Comparison of ENCODE assay signal across 13 mouse cellular contexts in genomic region chr11:97594136-97594535, GRCm38 (mm10). TPM values are rescaled to one million over a fixed set of nuclear protein-coding genes. Genes with fewer than 3 reads are reported as not detected.
DNase-seq lines count a peak whose midpoint lies in the region; TF ChIP-seq lines count a peak whose summit lies in the region.
"Had no signal": no experiment of that assay in that cellular context is flagged by ENCODE, and none has a peak within 500 bp of the region (broad histone marks: within the 10 kb centered on the region; RNA-seq: fewer than 3 reads in every experiment).

No protein-coding gene starts in this region.

- H3K9ac ChIP-seq in ES-Bruce4 (ENCODE audit: low read depth, poor library complexity, severe bottlenecking) = peak overlapping the region; percentile 8
- H3K9ac ChIP-seq: embryonic facial prominence, embryonic 15.5 days; liver, embryonic 13.5 days; neural tube, embryonic 13.5 days had no signal

- TF ChIP-seq EP300 in ES-Bruce4 (IDR thresholded peaks at IDR 0.05; ENCODE audit: insufficient read depth, low read depth, low read length) = no peak

- H3K4me3 ChIP-seq in kidney, adult 2 months (ENCODE audit: insufficient read depth, low read depth, low read length) = no peak overlapping the region
- peak overlapping the region; percentile 52 for H3K4me3 ChIP-seq in ES-Bruce4 (ENCODE audit: low read depth, low read length)
- H3K4me3 ChIP-seq: embryonic facial prominence, embryonic 15.5 days; liver, embryonic 13.5 days; neural tube, embryonic 13.5 days had no signal

- TF ChIP-seq CTCF in kidney, adult 2 months (conservative IDR thresholded peaks at IDR 0.05; ENCODE audit: insufficient read depth, insufficient read length, low read depth, low read length) = no peak
- no peak for TF ChIP-seq CTCF in ES-Bruce4 (IDR thresholded peaks at IDR 0.05; ENCODE audit: low read depth, low read length)

- DNase-seq in kidney, adult 2 months = peak; percentile 55
- DNase-seq in kidney, postnatal 10 days = no peak
- DNase-seq in R1 (ENCODE audit: low read depth, low spot score) = peak; percentile 81
- DNase-seq in lung, postnatal 10 days = peak; percentile 75
- no peak for DNase-seq in ovary, postnatal 10 days (ENCODE audit: low spot score)
- no peak for DNase-seq in urinary bladder, postnatal 10 days (ENCODE audit: low spot score)
- DNase-seq: cerebellum, adult 18-20 months; kidney, postnatal 4 days; liver, embryonic 13.5 days; thymus, adult 2 months had no signal

- 58% methylated on average over 6 of the region's 6 CpGs for WGBS in kidney, adult 2 months

- TF ChIP-seq POLR2A in kidney, adult 2 months (IDR thresholded peaks at IDR 0.05; ENCODE audit: low read depth, low read length) = no peak
- TF ChIP-seq POLR2A in ES-Bruce4 (IDR thresholded peaks at IDR 0.05; ENCODE audit: insufficient read depth, low read length) = no peak

- no peaks in the 10 kb centered on the region for H3K4me1 ChIP-seq in kidney, adult 2 months (ENCODE audit: control insufficient read depth, insufficient read depth, low read length)
- H3K4me1 ChIP-seq in ES-Bruce4 (ENCODE audit: control insufficient read depth, insufficient read depth, low read length) = no peaks in the 10 kb centered on the region
- H3K4me1 ChIP-seq: liver, embryonic 13.5 days had no signal

- no peaks in the 10 kb centered on the region for H3K27me3 ChIP-seq in kidney, adult 2 months (replicated peaks; ENCODE audit: control insufficient read depth, insufficient read depth, low read length)
- H3K27me3 ChIP-seq in ES-Bruce4 (ENCODE audit: control insufficient read depth, insufficient read depth, low read length, poor library complexity, severe bottlenecking) = no peaks in the 10 kb centered on the region

- no peak overlapping the region for H3K27ac ChIP-seq in kidney, adult 2 months (ENCODE audit: insufficient read depth, low read depth, low read length)
- H3K27ac ChIP-seq in ES-Bruce4 (ENCODE audit: insufficient read depth, low read length) = no peak overlapping the region
- H3K27ac ChIP-seq: embryonic facial prominence, embryonic 15.5 days; liver, embryonic 13.5 days; neural tube, embryonic 13.5 days had no signal

- no peaks in the 10 kb centered on the region; the same call in 1 of the 2 replicates for H3K9me3 ChIP-seq in ES-Bruce4 (replicated peaks; ENCODE audit: control insufficient read depth, insufficient read depth, low read length, poor library complexity, severe bottlenecking)
- H3K9me3 ChIP-seq: embryonic facial prominence, embryonic 15.5 days; liver, embryonic 13.5 days; neural tube, embryonic 13.5 days had no signal

- H3K36me3 ChIP-seq in kidney, adult 2 months (ENCODE audit: control insufficient read depth, insufficient read depth, low read length) = no peaks in the 10 kb centered on the region
- H3K36me3 ChIP-seq in ES-Bruce4 (ENCODE audit: control insufficient read depth, insufficient read depth, low read length, poor library complexity, severe bottlenecking) = no peaks in the 10 kb centered on the region
- H3K36me3 ChIP-seq: embryonic facial prominence, embryonic 15.5 days; liver, embryonic 13.5 days; neural tube, embryonic 13.5 days had no signal

RNA-seq across cellular contexts. Expression of gene Srcin1, which starts 18.1 kb away (rescaled TPM):
- polyA plus RNA-seq in kidney, adult 2 months (2012; rRNA removed) = 13.0 and 13.2 TPM in 2 replicates
- polyA plus RNA-seq in ES-Bruce4 (2011; ENCODE audit: insufficient read depth, insufficient read length, low read depth, missing spikeins) = 7.7 and 8.3 TPM in 2 replicates
- polyA plus RNA-seq: liver, embryonic 13.5 days had no signal

RNA-seq across cellular contexts. Expression of gene Epop, which starts 35.4 kb away (rescaled TPM):
- polyA plus RNA-seq in kidney, adult 2 months (2012; rRNA removed) = 0.86 and 1.2 TPM in 2 replicates
- 39.3 and 44.1 TPM in 2 replicates for polyA plus RNA-seq in ES-Bruce4 (2011; ENCODE audit: insufficient read depth, insufficient read length, low read depth, missing spikeins)

Comparison
In these comparisons a context has a peak if more than half of its experiments do, and no peak if none do; other contexts are left out.
1. DNase-seq: peak in kidney, adult 2 months (single experiment), R1 (single experiment) and lung, postnatal 10 days (single experiment); none in kidney, postnatal 10 days (single experiment), ovary, postnatal 10 days (single experiment) and urinary bladder, postnatal 10 days (single experiment).
2. RNA of gene Epop, which starts 35.4 kb away (polyA plus RNA-seq): 39.3 to 44.1 TPM in ES-Bruce4; 0.86 to 1.2 TPM in kidney, adult 2 months; every median in the first group is over 10 times any median in the second.